Mouse (Mus musculus) T-helper 17 cell (primary cell): Measurements from ENCODE around the gene Stox1.

ENCODE experiments used
- in situ Hi-C, 2 experiments: fragments of 300-600 bp; cut with MboI, MseI; formaldehyde crosslinking; loops; 1 replicate in 1 of 2; 2 replicates in 1 of 2; pipeline ENCODE4 v1.15.1; 2025; ENCODE audit warnings: high pct_unique_total_duplicates in 2 of 2

Stox1 gene

GRCm38 (mm10) chr10:62668043-62668442 is 57.9 kb downstream of the Stox1 start:
- in situ Hi-C loops: no loop called here

GRCm38 (mm10) chr10:62664963-62665590 is 60.9 kb downstream of the Stox1 start:
- in situ Hi-C loops: no loop called here

GRCm38 (mm10) chr10:62664171-62664570 is 61.8 kb downstream of the Stox1 start:
- in situ Hi-C loops: no loop called here

GRCm38 (mm10) chr10:62656711-62657110 is 69.2 kb downstream of the Stox1 start:
- in situ Hi-C loops: no loop called here

GRCm38 (mm10) chr10:62651961-62652360 is 74.0 kb downstream of the Stox1 start:
- in situ Hi-C loops: no loop called here

GRCm38 (mm10) chr10:62650881-62651810 is 74.8 kb downstream of the Stox1 start, which contains the start of gene Ddx50:
Gene Ddx50, minus strand, starts transcription at chr10:62651218.
- in situ Hi-C loops: no loop called here

GRCm38 (mm10) chr10:62650358-62650782 is 75.6 kb downstream of the Stox1 start:
- in situ Hi-C loops: no loop called here
